Mouse (Mus musculus) liver, embryonic 14.5 days (tissue): ENCODE data around the gene Cox8a. TPM values are rescaled to one million over a fixed set of nuclear protein-coding genes. Genes with fewer than 3 reads are reported as not detected.

ENCODE experiments used
- ATAC-seq: fragments of 200-750 bp; cut with Nextera tagmentation; 2 replicates; pipeline ENCODE4 v1.8.0; 2017; ENCODE audit warnings: moderate number of reproducible peaks, mild to moderate bottlenecking, moderate library complexity; ENCODE audit not compliant: insufficient read depth
- DNase-seq, 3 experiments: peaks; one replicate each; pipeline ENCODE4 v3.0.0-alpha.2; 2012 to 2013; ENCODE audit warnings: low read depth in 3 of 3, low spot score in 3 of 3
- H3K27ac ChIP-seq: fragments of 300-500 bp; sonication (generic); 2 replicates; pipeline ENCODE4 v1.5.1; 2014; ENCODE audit warnings: moderate library complexity, mild to moderate bottlenecking, control low read depth, inconsistent platforms
- H3K27me3 ChIP-seq: fragments of 300-500 bp; sonication (generic); 2 replicates; pipeline ENCODE4 v1.6.1; 2014; ENCODE audit warnings: mild to moderate bottlenecking, low read length, moderate library complexity; ENCODE audit not compliant: control insufficient read depth, insufficient read depth
- H3K36me3 ChIP-seq: fragments of 300-500 bp; sonication (generic); replicated peaks from 2 replicates; pipeline ENCODE4 v1.6.1; 2014; ENCODE audit warnings: low read depth; ENCODE audit not compliant: control insufficient read depth, insufficient read depth
- H3K4me1 ChIP-seq, 2 experiments: fragments of 200-500 bp in 1 of 2; fragments of 300-500 bp in 1 of 2; sonication (generic) in 1 of 2; replicated peaks; 2 replicates each; pipeline ENCODE4 v1.6.1; 2012 to 2014; ENCODE audit warnings: antibody characterized with exemption in 1 of 2, inconsistent platforms in 1 of 2, low read length in 1 of 2; ENCODE audit not compliant: control insufficient read depth in 2 of 2, insufficient read depth in 2 of 2
- H3K4me2 ChIP-seq: fragments of 300-500 bp; sonication (generic); 2 replicates; pipeline ENCODE4 v1.6.1; 2014; ENCODE audit warnings: low read depth, mild to moderate bottlenecking, control low read depth, moderate library complexity
- H3K4me3 ChIP-seq, 2 experiments: fragments of 200-500 bp in 1 of 2; fragments of 300-500 bp in 1 of 2; sonication (generic) in 1 of 2; 2 replicates each; pipeline ENCODE4 v1.5.1; 2012 to 2014; ENCODE audit warnings: low read depth in 2 of 2, low read length in 2 of 2, mild to moderate bottlenecking in 2 of 2, control low read depth in 1 of 2, inconsistent platforms in 1 of 2, moderate library complexity in 1 of 2; ENCODE audit not compliant: insufficient read depth in 1 of 2
- H3K9ac ChIP-seq: fragments of 300-500 bp; sonication (generic); replicated peaks from 2 replicates; pipeline ENCODE4 v1.6.1; 2014; ENCODE audit warnings: mild to moderate bottlenecking, control low read depth, moderate library complexity
- H3K9me3 ChIP-seq: fragments of 300-500 bp; sonication (generic); 2 replicates; pipeline ENCODE4 v1.6.1; 2016; ENCODE audit warnings: low read length, mixed read lengths; ENCODE audit not compliant: control insufficient read depth
- CTCF ChIP-seq: IDR thresholded peaks from 2 replicates; pipeline ENCODE4 v1.5.1; 2016; ENCODE audit warnings: antibody characterized with exemption, low read depth, control low read depth
- EP300 ChIP-seq: IDR thresholded peaks from 2 replicates; pipeline ENCODE4 v1.6.1; 2016; ENCODE audit warnings: antibody characterized with exemption, low read depth
- WGBS: fragments of 180-500 bp; shearing (Covaris S2); extraction: QIAGEN DNeasy Blood & Tissue Kit; methylation state at CpG from one replicate; pipeline ENCODE4 v1.1.7; 2014; ENCODE audit not compliant: insufficient replicate concordance; 5-methylcytosine and 5-hydroxymethylcytosine counted together
- polyA plus RNA-seq, 2 experiments: library from polyadenylated mRNA; depleted of rRNA in 1 of 2; stranded (reverse) in 1 of 2; unstranded in 1 of 2; fragments of >200 nt; fragmentation: Nextera tagmentation in 1 of 2; extraction: Ambion mirVana in 1 of 2; gene quantifications; 2 replicates each; pipeline versions ENCODE4 v1.2.1 to v1.2.3; 2012 to 2014

The Cox8a gene
- polyA plus RNA-seq, 2 experiments = 282 to 803 TPM

DNA sequence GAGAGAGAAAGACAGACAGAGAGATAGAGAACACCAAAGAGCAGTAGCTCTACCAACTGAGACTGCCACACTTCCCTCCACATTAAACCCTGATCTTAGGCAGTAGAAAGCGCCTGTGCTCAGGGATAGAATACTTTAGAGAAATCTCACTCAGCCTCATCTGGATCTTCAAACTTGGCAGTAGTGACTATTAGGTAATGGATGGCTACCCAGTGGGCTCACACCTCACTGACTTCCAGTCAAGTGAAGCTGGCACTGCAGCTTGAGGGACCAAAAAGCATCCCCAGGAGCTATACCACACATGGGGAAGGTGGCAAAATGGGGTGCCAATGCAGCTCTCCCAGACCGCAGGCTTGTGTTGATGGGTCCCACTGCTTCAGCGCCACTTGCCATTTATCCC is 6.8 kb upstream of the Cox8a start:
- no peak for ATAC-seq
- 83% methylated on average over 3 of the region's 3 CpGs for WGBS
- no peaks in the 10 kb centered on the region for H3K4me1 ChIP-seq
- H3K4me2 ChIP-seq = no peak overlapping the region
- DNase-seq = no peak
- H3K9ac ChIP-seq = no peak overlapping the region
- H3K27me3 ChIP-seq = no peaks in the 10 kb centered on the region
- H3K4me3 ChIP-seq = no peak overlapping the region
- H3K36me3 ChIP-seq = peaks cover 21% of the 10 kb centered on the region
- H3K9me3 ChIP-seq = no peaks in the 10 kb centered on the region
- TF ChIP-seq CTCF (no peak), EP300 (no peak)
- H3K27ac ChIP-seq = no peak overlapping the region

DNA sequence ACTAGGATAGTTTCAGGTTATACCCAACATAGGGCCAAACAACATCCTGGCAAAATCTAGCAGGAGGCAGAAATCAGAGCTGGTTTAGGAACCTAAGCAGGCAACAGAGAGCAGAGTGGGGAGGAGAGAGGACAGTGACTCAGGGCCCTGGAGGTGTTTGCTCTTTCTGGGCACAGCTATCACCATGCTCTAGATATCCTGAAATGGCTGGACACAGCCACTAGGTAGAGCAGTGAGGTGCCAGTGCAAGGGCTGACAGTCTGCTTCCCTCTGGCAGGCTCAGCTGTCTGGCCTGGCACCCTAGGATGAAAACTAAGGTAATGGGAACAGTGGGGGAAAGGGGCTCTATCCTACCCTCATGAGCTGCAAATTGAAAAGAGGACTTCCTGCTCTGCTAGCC is 6.1 kb upstream of the Cox8a start:
- no peaks in the 10 kb centered on the region for H3K27me3 ChIP-seq
- no peak overlapping the region for H3K4me2 ChIP-seq
- no peak overlapping the region for H3K9ac ChIP-seq
- DNase-seq (no peak), ATAC-seq (no peak)
- no peaks in the 10 kb centered on the region for H3K9me3 ChIP-seq
- TF ChIP-seq CTCF (no peak), EP300 (no peak)
- H3K36me3 ChIP-seq = peaks cover 20% of the 10 kb centered on the region
- no peak overlapping the region for H3K27ac ChIP-seq
- no peak overlapping the region for H3K4me3 ChIP-seq
- H3K4me1 ChIP-seq = 0 out of 4 replicates have a peak, but pooled peaks cover 0 to 2% of the 10 kb centered on the region in 2 experiments

DNA sequence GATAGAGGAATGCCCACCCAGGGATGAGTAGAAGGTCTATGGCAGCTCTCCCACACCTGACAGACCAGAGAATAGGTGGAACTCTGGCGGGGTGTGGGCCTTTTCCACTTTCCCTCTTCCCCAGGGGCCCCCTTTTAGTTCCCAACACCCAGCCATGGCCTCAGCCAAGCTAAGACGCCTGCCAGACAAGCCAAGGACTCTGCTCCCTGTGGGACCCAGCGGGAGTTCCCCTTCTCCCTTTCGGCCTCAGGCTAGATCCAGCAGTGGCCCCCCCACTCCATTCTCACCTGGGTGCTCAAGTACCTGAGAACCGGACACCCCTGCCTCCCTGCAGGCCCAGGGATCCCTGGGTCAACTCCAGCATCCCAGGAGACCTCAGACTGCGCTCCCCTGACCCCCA is 4.8 kb upstream of the Cox8a start:
- H3K4me2 ChIP-seq = no peak overlapping the region
- H3K9ac ChIP-seq = no peak overlapping the region
- H3K27me3 ChIP-seq = no peaks in the 10 kb centered on the region
- no peaks in the 10 kb centered on the region for H3K9me3 ChIP-seq
- H3K4me1 ChIP-seq = peaks cover 6 to 8% of the 10 kb centered on the region in 2 experiments; a peak in 3 of 4 replicates
- H3K27ac ChIP-seq = no peak overlapping the region
- no peak for TF ChIP-seq EP300
- TF ChIP-seq CTCF = no peak
- WGBS = 74% methylated on average over 6 of the region's 6 CpGs
- ATAC-seq (no peak), DNase-seq (no peak)
- peaks cover 7% of the 10 kb centered on the region; the same call in 1 of the 2 replicates for H3K36me3 ChIP-seq
- H3K4me3 ChIP-seq = no peak overlapping the region

DNA sequence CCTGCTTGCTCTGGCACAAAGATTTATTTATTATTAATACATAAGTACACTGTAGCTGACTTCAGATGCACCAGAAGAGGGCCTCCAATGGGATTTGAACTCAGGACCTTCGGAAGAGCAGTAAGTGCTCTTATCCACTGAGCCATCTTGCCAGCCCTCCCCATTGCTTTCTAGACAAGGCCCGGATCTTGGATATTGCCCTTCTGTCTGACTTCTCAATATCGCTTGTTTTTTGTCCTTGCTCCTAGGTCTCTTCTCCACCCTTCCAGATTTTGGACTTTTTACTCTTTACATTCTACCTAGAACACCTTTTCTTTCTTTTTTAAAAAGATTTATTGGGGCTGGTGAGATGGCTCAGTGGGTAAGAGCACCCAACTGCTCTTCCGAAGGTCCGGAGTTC is 1.3 kb upstream of the Cox8a start:
- H3K9ac ChIP-seq = no peak overlapping the region
- ATAC-seq (no peak), DNase-seq (no peak)
- WGBS = 84% methylated on average over 5 of the region's 5 CpGs
- no peak overlapping the region for H3K4me3 ChIP-seq
- no peak for TF ChIP-seq EP300
- TF ChIP-seq CTCF = no peak
- peak overlapping the region; percentile 93; the same call in 1 of the 2 replicates for H3K4me2 ChIP-seq
- H3K27me3 ChIP-seq = no peaks in the 10 kb centered on the region
- H3K4me1 ChIP-seq = peaks cover 23 to 25% of the 10 kb centered on the region in 2 experiments
- H3K9me3 ChIP-seq = no peaks in the 10 kb centered on the region
- H3K36me3 ChIP-seq = peaks cover 18% of the 10 kb centered on the region
- no peak overlapping the region for H3K27ac ChIP-seq

DNA sequence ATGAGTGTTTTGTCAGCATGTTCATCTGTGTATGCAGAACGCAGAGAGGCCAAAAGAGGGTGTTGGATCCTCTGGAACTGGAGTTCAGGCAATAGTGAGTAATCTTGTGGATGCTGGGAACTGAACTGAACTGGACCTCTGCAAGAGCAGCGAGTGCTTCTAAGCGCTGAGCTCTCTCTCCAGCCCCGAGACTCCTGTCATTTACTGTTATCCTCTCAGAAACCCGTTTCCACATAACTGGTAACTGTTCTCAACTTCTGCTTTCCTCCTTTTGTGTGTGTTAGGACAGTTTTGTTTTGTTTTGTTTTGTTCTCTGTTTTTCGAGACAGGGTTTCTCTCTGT is 481 bp upstream of the Cox8a start:
- TF ChIP-seq CTCF (no peak), EP300 (no peak)
- peak in 1 of 3 experiments; percentile 35 for DNase-seq
- 4% methylated on average over 6 of the region's 6 CpGs for WGBS
- peak; percentile 34 for ATAC-seq
- H3K9ac ChIP-seq = peak overlapping the region; percentile 66
- H3K4me3 ChIP-seq = peak overlapping the region; percentile 65 to 97
- H3K9me3 ChIP-seq = no peaks in the 10 kb centered on the region
- H3K4me1 ChIP-seq = peaks cover 23 to 25% of the 10 kb centered on the region in 2 experiments
- peak overlapping the region; percentile 93 for H3K4me2 ChIP-seq
- no peaks in the 10 kb centered on the region for H3K27me3 ChIP-seq
- H3K36me3 ChIP-seq = peaks cover 21% of the 10 kb centered on the region
- H3K27ac ChIP-seq = peak overlapping the region; percentile 59

DNA sequence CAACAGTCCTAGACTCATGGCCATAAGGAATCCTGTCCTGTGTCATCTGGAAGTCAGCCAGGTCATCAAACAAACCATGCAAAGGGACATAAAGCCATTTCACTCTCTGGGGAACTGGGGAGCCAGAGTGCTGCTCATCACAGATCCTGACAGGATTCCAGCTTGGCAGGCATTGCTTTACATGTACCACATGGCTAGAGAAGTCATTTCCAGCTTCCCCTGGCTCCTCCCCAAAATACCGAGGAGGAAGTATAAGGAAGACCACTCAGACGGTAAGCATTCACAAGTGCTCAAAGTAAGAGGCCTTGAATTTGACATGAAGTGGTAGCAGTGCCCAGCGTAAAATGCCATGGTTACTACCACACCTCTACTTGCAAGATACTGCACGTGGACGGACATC is 2.9 kb downstream of the Cox8a start:
- Histone ChIP-seq H3K4me1 (peaks cover 23 to 25% of the 10 kb centered on the region in 2 experiments), H3K27me3 (no peaks in the 10 kb centered on the region), H3K4me3 (no peak overlapping the region), H3K27ac (no peak overlapping the region), H3K9me3 (no peaks in the 10 kb centered on the region), H3K4me2 (no peak overlapping the region), H3K36me3 (peaks cover 28% of the 10 kb centered on the region), H3K9ac (no peak overlapping the region)
- no peak for ATAC-seq
- TF ChIP-seq EP300 = no peak
- no peak for TF ChIP-seq CTCF
- 74% methylated on average over 5 of the region's 5 CpGs for WGBS
- DNase-seq = no peak
